Comparison of ENCODE assay signal across 9 mouse cellular contexts in genomic region chr6:72831276-72831675, GRCm38 (mm10). TPM values are rescaled to one million over a fixed set of nuclear protein-coding genes. Genes with fewer than 3 reads are reported as not detected.
DNase-seq lines count a peak whose midpoint lies in the region; ATAC-seq and TF ChIP-seq lines count a peak whose summit lies in the region.
"Had no signal": no experiment of that assay in that cellular context is flagged by ENCODE, and none has a peak within 500 bp of the region (broad histone marks: within the 10 kb centered on the region; RNA-seq: fewer than 3 reads in every experiment).

No protein-coding gene starts in this region.

- peak; percentile 80 for DNase-seq in neural tube, embryonic 10.5 days (ENCODE audit: extremely low spot score, low spot score)
- DNase-seq in cerebellum, postnatal 36 days = peak; percentile 38 to 52
- peak; percentile 67 for DNase-seq in gastrocnemius, adult 2 months
- DNase-seq in kidney, adult 18-20 months = peak; percentile 71
- peak; percentile 86 for DNase-seq in limb, embryonic 10.5 days (ENCODE audit: low spot score)
- peak; percentile 72 for DNase-seq in neural tube, embryonic 11.5 days (ENCODE audit: low spot score)
- peak; percentile 13 to 52 for DNase-seq in thymus, postnatal 10 days (ENCODE audit: low spot score in 2 of 2)

- no peak overlapping the region for H3K9ac ChIP-seq in neural tube, embryonic 15.5 days (replicated peaks)
- H3K9ac ChIP-seq in neural tube, embryonic 11.5 days (ENCODE audit: low read length) = no peak overlapping the region
- H3K9ac ChIP-seq: embryonic facial prominence, embryonic 15.5 days had no signal

- no peaks in the 10 kb centered on the region for H3K9me3 ChIP-seq in neural tube, embryonic 15.5 days (replicated peaks)
- no peaks in the 10 kb centered on the region for H3K9me3 ChIP-seq in limb, embryonic 10.5 days (replicated peaks)
- no peaks in the 10 kb centered on the region for H3K9me3 ChIP-seq in neural tube, embryonic 11.5 days (ENCODE audit: control insufficient read depth, low read length)
- H3K9me3 ChIP-seq: embryonic facial prominence, embryonic 15.5 days had no signal

- no peaks in the 10 kb centered on the region for H3K36me3 ChIP-seq in neural tube, embryonic 15.5 days
- no peaks in the 10 kb centered on the region for H3K36me3 ChIP-seq in limb, embryonic 10.5 days
- H3K36me3 ChIP-seq in neural tube, embryonic 11.5 days (ENCODE audit: control insufficient read depth, insufficient read depth, low read length) = no peaks in the 10 kb centered on the region
- H3K36me3 ChIP-seq: embryonic facial prominence, embryonic 15.5 days had no signal

- no peak overlapping the region for H3K4me3 ChIP-seq in neural tube, embryonic 15.5 days (replicated peaks)
- no peak overlapping the region for H3K4me3 ChIP-seq in gastrocnemius, adult 2 months
- H3K4me3 ChIP-seq in limb, embryonic 10.5 days = no peak overlapping the region
- no peak overlapping the region for H3K4me3 ChIP-seq in neural tube, embryonic 11.5 days (ENCODE audit: low read depth, low read length)
- H3K4me3 ChIP-seq: embryonic facial prominence, embryonic 15.5 days had no signal

- no peak overlapping the region for H3K27ac ChIP-seq in neural tube, embryonic 15.5 days (replicated peaks)
- H3K27ac ChIP-seq in gastrocnemius, adult 2 months = no peak overlapping the region
- no peak overlapping the region for H3K27ac ChIP-seq in limb, embryonic 10.5 days
- no peak overlapping the region for H3K27ac ChIP-seq in neural tube, embryonic 11.5 days (ENCODE audit: low read depth, low read length)
- H3K27ac ChIP-seq: embryonic facial prominence, embryonic 15.5 days had no signal

- 31% methylated on average over 3 of the region's 3 CpGs for WGBS in neural tube, embryonic 15.5 days
- WGBS in limb, embryonic 10.5 days = 22% methylated on average over 3 of the region's 3 CpGs
- WGBS in neural tube, embryonic 11.5 days = 27% methylated on average over 3 of the region's 3 CpGs

- intact Hi-C loops in gastrocnemius, adult 2 months (cut with DNase I) = loop anchor here (1.0 kb wide), 1 partner anchor 195 kb away; no protein-coding TSS in a partner anchor

- peak; percentile 90 for TF ChIP-seq CTCF in gastrocnemius, adult 2 months (IDR thresholded peaks at IDR 0.05)

- ATAC-seq in neural tube, embryonic 15.5 days (ENCODE audit: low FRiP score) = no peak
- ATAC-seq in neural tube, embryonic 11.5 days (ENCODE audit: insufficient read depth, low FRiP score, low TSS enrichment) = no peak

- no peaks in the 10 kb centered on the region; the same call in 1 of the 2 replicates for H3K27me3 ChIP-seq in neural tube, embryonic 15.5 days (replicated peaks)
- peaks cover 7% of the 10 kb centered on the region for H3K27me3 ChIP-seq in limb, embryonic 10.5 days (ENCODE audit: low read depth, poor library complexity, severe bottlenecking)
- no peaks in the 10 kb centered on the region for H3K27me3 ChIP-seq in neural tube, embryonic 11.5 days (ENCODE audit: control insufficient read depth, insufficient read depth, low read length)
- H3K27me3 ChIP-seq: embryonic facial prominence, embryonic 15.5 days had no signal

- H3K4me1 ChIP-seq in neural tube, embryonic 15.5 days = no peaks in the 10 kb centered on the region
- H3K4me1 ChIP-seq in limb, embryonic 10.5 days = peaks cover 5% of the 10 kb centered on the region; the same call in 1 of the 2 replicates
- H3K4me1 ChIP-seq in neural tube, embryonic 11.5 days (ENCODE audit: control insufficient read depth, insufficient read depth, low read length) = no peaks in the 10 kb centered on the region
- H3K4me1 ChIP-seq: embryonic facial prominence, embryonic 15.5 days had no signal

- no peak overlapping the region for H3K4me2 ChIP-seq in neural tube, embryonic 15.5 days
- no peak overlapping the region for H3K4me2 ChIP-seq in neural tube, embryonic 11.5 days (ENCODE audit: low read depth)
- H3K4me2 ChIP-seq: embryonic facial prominence, embryonic 15.5 days had no signal

RNA-seq across cellular contexts. Expression of gene Tcf7l1, which starts 42.2 kb away (rescaled TPM):
- polyA plus RNA-seq in neural tube, embryonic 15.5 days (2015; fragmentation: Nextera tagmentation; extraction: Ambion mirVana) = 7.0 and 9.8 TPM in 2 replicates
- 1 to 10 TPM; 4.9 to 7.5 TPM for total RNA-seq in gastrocnemius, adult 2 months (2021)
- 36.3 and 40.0 TPM in 2 replicates for polyA plus RNA-seq in limb, embryonic 10.5 days (2016; fragmentation: Nextera tagmentation; extraction: Ambion mirVana)
- polyA plus RNA-seq in neural tube, embryonic 11.5 days (2014; fragmentation: Nextera tagmentation; extraction: Ambion mirVana) = 21.8 and 23.1 TPM in 2 replicates

Comparison
In these comparisons a context has a peak if more than half of its experiments do, and no peak if none do; other contexts are left out.
1. DNase-seq: peak in every context shown above with its lines; median percentile 86 in limb, embryonic 10.5 days; 80 in neural tube, embryonic 10.5 days; 72 in neural tube, embryonic 11.5 days; 71 in kidney, adult 18-20 months; 67 in gastrocnemius, adult 2 months; 45 in cerebellum, postnatal 36 days; 32 in thymus, postnatal 10 days.